In genomic region chr7:44468644-44469285, GRCm38 (mm10) we compare ENCODE assay signal across 9 mouse cellular contexts. TPM values are rescaled to one million over a fixed set of nuclear protein-coding genes. Genes with fewer than 3 reads are reported as not detected.
DNase-seq lines count a peak whose midpoint lies in the region; ATAC-seq and TF ChIP-seq lines count a peak whose summit lies in the region.
"Had no signal": no experiment of that assay in that cellular context is flagged by ENCODE, and none has a peak within 500 bp of the region (broad histone marks: within the 10 kb centered on the region; RNA-seq: fewer than 3 reads in every experiment).

No protein-coding gene starts in this region.

- H3K4me2 ChIP-seq in heart, embryonic 13.5 days = peak overlapping the region; percentile 80
- peak overlapping the region; percentile 77 for H3K4me2 ChIP-seq in limb, embryonic 13.5 days (replicated peaks)

- no peak for TF ChIP-seq CTCF in E14TG2a.4 (conservative IDR thresholded peaks at IDR 0.05; ENCODE audit: low read length)

- H3K9me3 ChIP-seq in heart, embryonic 13.5 days = no peaks in the 10 kb centered on the region
- no peaks in the 10 kb centered on the region for H3K9me3 ChIP-seq in E14TG2a.4 (ENCODE audit: low read length)
- H3K9me3 ChIP-seq in erythroblast, embryonic 14.5 days (ENCODE audit: control insufficient read depth, low read length) = no peaks in the 10 kb centered on the region
- H3K9me3 ChIP-seq in limb, embryonic 13.5 days = no peaks in the 10 kb centered on the region

- ATAC-seq in heart, embryonic 13.5 days (ENCODE audit: extremely low read depth, insufficient number of reproducible peaks, low FRiP score, low TSS enrichment) = no peak
- ATAC-seq in limb, embryonic 13.5 days (ENCODE audit: low FRiP score, low read depth) = no peak
- ATAC-seq in megakaryocyte-erythroid progenitor cell, adult 5-6 weeks (replicated peaks; ENCODE audit: low FRiP score, low TSS enrichment, poor library complexity, severe bottlenecking) = no peak

- WGBS in heart, embryonic 13.5 days = 25% methylated on average over 15 of the region's 15 CpGs
- WGBS in limb, embryonic 13.5 days = 73% methylated on average over 15 of the region's 15 CpGs

- DNase-seq in heart, postnatal 25 days (ENCODE audit: low spot score) = no peak
- DNase-seq in right cerebral cortex, postnatal 4 days = peak; percentile 26
- no peak for DNase-seq in adrenal gland, postnatal 36 days

- H3K27ac ChIP-seq in heart, embryonic 13.5 days (replicated peaks) = peak overlapping the region; percentile 99
- no peak overlapping the region for H3K27ac ChIP-seq in limb, embryonic 13.5 days

- H3K4me1 ChIP-seq in heart, embryonic 13.5 days = peaks cover 78% of the 10 kb centered on the region
- H3K4me1 ChIP-seq in E14TG2a.4 (replicated peaks; ENCODE audit: low read depth, low read length) = peaks cover 48% of the 10 kb centered on the region
- peaks cover 95% of the 10 kb centered on the region for H3K4me1 ChIP-seq in erythroblast, embryonic 14.5 days (ENCODE audit: control insufficient read depth)
- H3K4me1 ChIP-seq in limb, embryonic 13.5 days = peaks cover 35% of the 10 kb centered on the region

- intact Hi-C loops in heart, postnatal 25 days (cut with DNase I) = loop anchor here (2.0 kb wide), 1 partner anchor 26 kb away; no protein-coding TSS in a partner anchor

- H3K36me3 ChIP-seq in heart, embryonic 13.5 days = peaks cover 7% of the 10 kb centered on the region
- H3K36me3 ChIP-seq in E14TG2a.4 (ENCODE audit: insufficient read depth, low read length) = peaks cover 6% of the 10 kb centered on the region; the same call in 1 of the 2 replicates
- H3K36me3 ChIP-seq in erythroblast, embryonic 14.5 days (ENCODE audit: control insufficient read depth) = peaks cover 60% of the 10 kb centered on the region
- peaks cover 9% of the 10 kb centered on the region for H3K36me3 ChIP-seq in limb, embryonic 13.5 days

- peak overlapping the region; percentile 86 for H3K9ac ChIP-seq in heart, embryonic 13.5 days
- H3K9ac ChIP-seq in limb, embryonic 13.5 days = peak overlapping the region; percentile 81

- H3K27me3 ChIP-seq in heart, embryonic 13.5 days (replicated peaks) = peaks cover 16% of the 10 kb centered on the region
- H3K27me3 ChIP-seq in E14TG2a.4 (ENCODE audit: insufficient read depth, low read length) = peaks cover 13% of the 10 kb centered on the region
- peaks cover 13% of the 10 kb centered on the region for H3K27me3 ChIP-seq in erythroblast, embryonic 14.5 days (ENCODE audit: control insufficient read depth)
- peaks cover 34% of the 10 kb centered on the region for H3K27me3 ChIP-seq in limb, embryonic 13.5 days

- peak overlapping the region; percentile 70 for H3K4me3 ChIP-seq in heart, embryonic 13.5 days
- H3K4me3 ChIP-seq in E14TG2a.4 (replicated peaks; ENCODE audit: low read length) = peak overlapping the region; percentile 90
- H3K4me3 ChIP-seq in erythroblast, embryonic 14.5 days (replicated peaks) = peak overlapping the region; percentile 81
- H3K4me3 ChIP-seq in limb, embryonic 13.5 days = peak overlapping the region; percentile 70

RNA-seq across cellular contexts. Expression of gene Josd2, which starts 1.0 kb away (rescaled TPM):
- 138 and 158 TPM in 2 replicates for polyA plus RNA-seq in heart, embryonic 13.5 days (2015; fragmentation: Nextera tagmentation; extraction: Ambion mirVana)
- total RNA-seq in heart, postnatal 25 days (2021) = 100 to 1,000 TPM; 158 to 161 TPM
- polyA plus RNA-seq in erythroblast, embryonic 14.5 days (2012) = 1,062 and 1,188 TPM in 2 replicates
- polyA plus RNA-seq in limb, embryonic 13.5 days (2015; fragmentation: Nextera tagmentation; extraction: Ambion mirVana) = 87.7 and 91.3 TPM in 2 replicates
- 10 to 100 TPM; 53.9 to 61.0 TPM for total RNA-seq in adrenal gland, postnatal 36 days (2021)
- total RNA-seq in megakaryocyte-erythroid progenitor cell, adult 5-6 weeks (2014; fragmentation: Nextera tagmentation) = 73.4 and 96.5 TPM in 2 replicates
- 25.0 and 30.6 TPM in 2 replicates for total RNA-seq in megakaryocyte-erythroid progenitor cell, adult 5-6 weeks (2017)

RNA-seq across cellular contexts. Expression of gene Aspdh, which starts 3.6 kb away (rescaled TPM):
- 0.70 and 1.4 TPM in 2 replicates for polyA plus RNA-seq in heart, embryonic 13.5 days (2015; fragmentation: Nextera tagmentation; extraction: Ambion mirVana)
- total RNA-seq in heart, postnatal 25 days (2021) = 1 to 10 TPM in 1 of 2 experiments, under 1 TPM in 1; 0.70 to 1.3 TPM
- 0.17 and 0.50 TPM in 2 replicates for polyA plus RNA-seq in erythroblast, embryonic 14.5 days (2012)
- polyA plus RNA-seq in limb, embryonic 13.5 days (2015; fragmentation: Nextera tagmentation; extraction: Ambion mirVana) = 0.36 TPM in 1 of 2 replicates, not detected in the other
- under 1 TPM in 1 of 2 experiments, not detected in 1; 0.63 TPM for total RNA-seq in adrenal gland, postnatal 36 days (2021)
- total RNA-seq in megakaryocyte-erythroid progenitor cell, adult 5-6 weeks (2014; fragmentation: Nextera tagmentation) = not detected in 2 replicates
- total RNA-seq in megakaryocyte-erythroid progenitor cell, adult 5-6 weeks (2017) = not detected in 2 replicates
- polyA plus RNA-seq: Patski had no signal

RNA-seq across cellular contexts. Expression of gene Emc10, which starts 27.6 kb away (rescaled TPM):
- polyA plus RNA-seq in heart, embryonic 13.5 days (2015; fragmentation: Nextera tagmentation; extraction: Ambion mirVana) = 88.2 and 93.2 TPM in 2 replicates
- 10 to 100 TPM; 96.9 to 99.6 TPM for total RNA-seq in heart, postnatal 25 days (2021)
- polyA plus RNA-seq in erythroblast, embryonic 14.5 days (2012) = 26.0 and 30.5 TPM in 2 replicates
- polyA plus RNA-seq in limb, embryonic 13.5 days (2015; fragmentation: Nextera tagmentation; extraction: Ambion mirVana) = 104 and 106 TPM in 2 replicates
- 10 to 100 TPM; 91.2 to 99.2 TPM for total RNA-seq in adrenal gland, postnatal 36 days (2021)
- total RNA-seq in megakaryocyte-erythroid progenitor cell, adult 5-6 weeks (2014; fragmentation: Nextera tagmentation) = 62.8 and 83.9 TPM in 2 replicates
- total RNA-seq in megakaryocyte-erythroid progenitor cell, adult 5-6 weeks (2017) = 30.1 and 31.1 TPM in 2 replicates

RNA-seq across cellular contexts. Expression of gene Fam71e1, which starts 27.6 kb away (rescaled TPM):
- 8.5 and 9.1 TPM in 2 replicates for polyA plus RNA-seq in heart, embryonic 13.5 days (2015; fragmentation: Nextera tagmentation; extraction: Ambion mirVana)
- total RNA-seq in heart, postnatal 25 days (2021) = 1 to 10 TPM; 3.7 to 4.0 TPM
- polyA plus RNA-seq in erythroblast, embryonic 14.5 days (2012) = 0.16 TPM in 1 of 2 replicates, not detected in the other
- polyA plus RNA-seq in limb, embryonic 13.5 days (2015; fragmentation: Nextera tagmentation; extraction: Ambion mirVana) = 22.4 and 22.9 TPM in 2 replicates
- total RNA-seq in adrenal gland, postnatal 36 days (2021) = 1 to 10 TPM; 8.5 to 9.5 TPM
- total RNA-seq in megakaryocyte-erythroid progenitor cell, adult 5-6 weeks (2014; fragmentation: Nextera tagmentation) = not detected in 2 replicates
- 0.75 TPM in 1 of 2 replicates, not detected in the other for total RNA-seq in megakaryocyte-erythroid progenitor cell, adult 5-6 weeks (2017)

RNA-seq across cellular contexts. Expression of gene Lrrc4b, which starts 39.9 kb away (rescaled TPM):
- polyA plus RNA-seq in heart, embryonic 13.5 days (2015; fragmentation: Nextera tagmentation; extraction: Ambion mirVana) = 1.6 and 1.7 TPM in 2 replicates
- total RNA-seq in heart, postnatal 25 days (2021) = 10 to 100 TPM; 27.9 to 32.7 TPM
- polyA plus RNA-seq in erythroblast, embryonic 14.5 days (2012) = not detected in 2 replicates
- 1.00 and 1.2 TPM in 2 replicates for polyA plus RNA-seq in limb, embryonic 13.5 days (2015; fragmentation: Nextera tagmentation; extraction: Ambion mirVana)
- total RNA-seq in adrenal gland, postnatal 36 days (2021) = 1 to 10 TPM; 3.9 to 4.9 TPM
- not detected in 2 replicates for total RNA-seq in megakaryocyte-erythroid progenitor cell, adult 5-6 weeks (2014; fragmentation: Nextera tagmentation)
- not detected in 2 replicates for total RNA-seq in megakaryocyte-erythroid progenitor cell, adult 5-6 weeks (2017)
